Mouse (Mus musculus) heart, postnatal 14 days (tissue): ENCODE measurements at regions not wholly inside any gene's neighbourhood (a gene's known extent, or its start where the extent isn't known, plus 50 kb on each side); places are given as distances from the start of the nearest gene placed in this dataset.

ENCODE experiments used
- DNase-seq, 2 experiments: peaks; one replicate each; pipeline ENCODE4 v3.0.0; 2021 to 2022
- intact Hi-C: fragments of 180-260 bp; cut with DNase I; formaldehyde crosslinking; loops from one replicate; pipeline ENCODE4 v1.15.1; 2025

- no peak for DNase-seq
- intact Hi-C loops: no loop called here
Measured at GRCm38 (mm10) chr2:159012725-159013124, 218.1 kb downstream of the Dhx35 start.

DNA sequence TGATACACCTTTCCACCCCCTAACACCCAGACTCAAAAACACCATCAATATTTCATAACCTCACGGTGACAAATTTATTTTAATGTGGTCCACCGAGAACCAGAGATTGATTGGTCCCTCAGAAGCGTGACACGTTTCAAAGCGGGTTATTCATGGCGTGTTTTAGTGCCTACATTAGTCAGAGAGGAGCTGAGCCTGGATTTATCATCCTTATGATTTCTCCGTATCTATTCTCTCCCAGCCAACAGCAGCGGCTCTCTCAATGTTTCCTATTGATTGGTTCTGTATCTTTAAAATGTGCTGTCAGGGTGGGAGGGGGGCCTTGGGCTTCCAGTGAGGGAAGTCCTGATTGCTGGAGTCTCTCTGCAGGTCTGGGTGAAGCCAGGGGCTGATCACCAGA is 219.9 kb downstream of the Dhx35 start:
- intact Hi-C loops: no loop called here
- no peak for DNase-seq

- intact Hi-C loops: no loop called here
- peak in 1 of 2 experiments; percentile 3 for DNase-seq
Measured at GRCm38 (mm10) chr2:159019921-159020534, 225.4 kb downstream of the Dhx35 start.

DNA sequence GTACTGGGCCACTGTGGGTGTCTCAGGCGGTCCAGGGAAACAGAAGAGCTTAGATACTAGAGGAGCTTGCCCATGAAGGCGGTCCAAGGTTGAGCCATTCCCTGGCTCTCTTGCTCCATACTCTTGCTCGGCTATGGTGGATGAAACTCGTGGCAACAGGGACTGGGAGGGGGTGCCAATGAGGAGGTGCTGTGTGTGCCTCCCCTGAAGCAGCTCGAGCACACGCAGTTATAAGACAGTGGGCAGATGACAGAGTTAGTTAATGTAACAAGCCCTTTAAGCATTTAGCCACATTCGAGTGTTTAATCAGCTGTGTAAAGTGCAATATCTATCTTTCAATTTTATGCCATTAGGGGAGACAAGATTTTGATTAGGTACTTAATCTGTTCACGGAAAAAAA is 237.5 kb downstream of the Dhx35 start:
- DNase-seq: no peak
- intact Hi-C loops: no loop called here

DNA sequence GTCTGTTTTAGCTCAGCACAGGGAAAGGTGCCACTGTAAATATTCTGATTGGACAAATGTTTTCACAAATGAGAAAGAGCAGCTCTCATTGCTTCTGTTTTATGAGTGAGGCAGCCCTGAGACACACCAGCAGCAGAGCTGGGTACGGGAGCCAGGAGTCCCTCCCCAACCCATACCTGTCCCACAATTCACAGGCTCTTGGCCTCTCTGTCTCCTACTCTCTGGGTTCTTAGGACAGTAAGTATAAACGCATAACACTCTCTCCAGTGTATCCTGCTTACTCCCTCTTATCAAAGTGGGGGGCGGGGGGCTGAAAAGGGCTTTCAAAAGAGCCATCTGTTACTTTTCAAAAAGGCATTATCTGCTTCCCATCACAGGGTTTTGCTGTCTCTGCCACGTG is 245.3 kb downstream of the Dhx35 start:
- intact Hi-C loops: no loop called here
- no peak for DNase-seq

- peak; percentile 12 to 16 for DNase-seq
- intact Hi-C loops: loop anchor here (2.0 to 10.0 kb wide), 4 partner anchors 109 to 1525 kb away; partner anchors contain the start of gene Mafb
Measured at GRCm38 (mm10) chr2:159053534-159053933, 258.9 kb downstream of the Dhx35 start.

DNA sequence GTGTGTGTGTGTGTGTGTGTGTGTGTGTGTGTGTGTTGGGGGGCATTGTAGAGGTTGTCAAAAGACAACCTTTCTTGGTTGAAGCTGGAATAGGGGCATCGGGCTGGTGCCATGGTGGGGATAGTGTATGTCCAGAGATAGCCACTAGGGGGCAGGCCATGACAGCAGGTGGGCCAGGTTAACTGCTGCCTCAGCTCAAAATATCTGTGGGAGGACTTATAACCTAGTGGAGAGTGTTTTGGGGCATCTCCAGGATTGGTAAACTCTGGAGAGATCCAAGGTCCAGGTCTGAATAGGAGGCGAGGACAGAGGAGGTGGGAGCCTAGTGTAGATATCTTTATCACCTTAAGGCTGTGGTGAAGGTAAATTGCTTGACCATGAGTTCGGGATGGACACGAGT is 259.3 kb downstream of the Dhx35 start:
- intact Hi-C loops: loop anchor here (2.0 to 10.0 kb wide), 4 partner anchors 108 to 1525 kb away; partner anchors contain the start of gene Mafb
- peak; percentile 62 to 75 for DNase-seq

- peak in 1 of 2 experiments; percentile 13 for DNase-seq
- intact Hi-C loops: loop anchor here (5.0 to 10.0 kb wide), 3 partner anchors 108 to 1313 kb away; partner anchors contain the start of gene Mafb
Measured at GRCm38 (mm10) chr2:159054451-159054850, 259.8 kb downstream of the Dhx35 start.

GRCm38 (mm10) chr2:159055780-159056179 is 261.2 kb downstream of the Dhx35 start:
- intact Hi-C loops: loop anchor here (5.0 to 10.0 kb wide), 3 partner anchors 143 to 1537 kb away; no protein-coding TSS in a partner anchor
- DNase-seq: no peak

DNA sequence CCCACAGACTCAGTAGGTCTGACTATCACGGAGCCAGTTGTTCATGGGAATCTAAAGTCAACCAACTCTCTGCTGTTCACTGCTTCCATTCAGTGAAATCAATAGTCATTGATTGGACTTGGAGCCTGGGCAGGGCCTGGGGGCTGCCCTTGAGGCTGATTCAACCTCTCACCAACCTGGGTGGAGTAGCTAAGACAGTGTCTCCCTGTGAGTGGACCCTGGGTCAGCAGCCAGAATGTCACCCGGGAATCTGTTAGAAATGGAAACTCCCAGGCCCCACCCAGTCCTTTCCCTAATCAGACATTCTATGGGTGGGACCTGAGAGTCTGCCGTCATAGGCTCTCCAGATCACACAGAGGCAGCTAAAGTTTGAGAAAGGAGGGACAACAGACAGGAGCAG is 262.4 kb downstream of the Dhx35 start:
- intact Hi-C loops: loop anchor here (5.0 to 10.0 kb wide), 3 partner anchors 145 to 1535 kb away; no protein-coding TSS in a partner anchor
- DNase-seq: no peak

DNA sequence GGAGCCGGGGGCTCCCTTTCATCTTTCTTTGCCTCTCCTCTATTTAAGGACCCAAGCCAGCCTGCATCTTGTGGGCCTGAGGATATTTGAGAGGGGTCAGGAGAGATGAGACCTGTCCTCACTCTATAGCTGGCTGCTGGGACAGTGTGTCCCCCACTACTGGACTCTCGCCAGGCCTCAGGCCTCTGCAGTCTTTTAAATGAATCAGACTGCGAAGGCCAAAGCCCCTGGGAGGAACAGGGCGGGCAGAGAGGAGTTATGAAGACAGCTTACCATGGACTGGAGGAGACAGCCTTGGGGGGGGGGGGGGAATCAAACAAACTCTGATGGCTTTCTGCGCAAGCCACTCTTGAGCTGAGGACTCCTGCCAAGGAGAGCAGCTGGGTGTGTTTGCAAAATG is 262.9 kb downstream of the Dhx35 start:
- intact Hi-C loops: loop anchor here (5.0 to 10.0 kb wide), 3 partner anchors 145 to 1535 kb away; no protein-coding TSS in a partner anchor

DNA sequence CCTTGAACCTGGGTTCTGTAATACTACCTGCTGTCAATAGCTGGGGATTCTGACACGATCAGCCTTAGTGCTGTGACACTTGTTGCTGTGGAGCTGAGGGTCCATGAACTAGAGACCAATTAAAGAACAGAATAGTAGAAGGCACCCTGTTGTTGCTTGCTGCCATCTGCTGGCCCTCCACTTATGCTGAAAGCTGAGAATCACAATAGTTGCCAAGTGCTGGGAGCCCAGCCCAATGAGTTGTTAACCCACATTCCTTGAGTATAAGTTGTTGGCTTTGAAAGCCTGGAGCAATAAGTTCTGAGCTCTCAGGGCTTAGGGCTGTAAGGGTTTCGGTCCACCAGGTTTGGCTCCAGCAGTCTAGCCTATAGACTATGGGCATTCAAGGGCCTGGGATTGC is 267.7 kb downstream of the Dhx35 start:
- peak; percentile 15 to 26 for DNase-seq
- intact Hi-C loops: no loop called here

More for the DNA sequence above, 262.9 kb downstream of the Dhx35 start:
- DNase-seq: peak; percentile 12 to 14

DNA sequence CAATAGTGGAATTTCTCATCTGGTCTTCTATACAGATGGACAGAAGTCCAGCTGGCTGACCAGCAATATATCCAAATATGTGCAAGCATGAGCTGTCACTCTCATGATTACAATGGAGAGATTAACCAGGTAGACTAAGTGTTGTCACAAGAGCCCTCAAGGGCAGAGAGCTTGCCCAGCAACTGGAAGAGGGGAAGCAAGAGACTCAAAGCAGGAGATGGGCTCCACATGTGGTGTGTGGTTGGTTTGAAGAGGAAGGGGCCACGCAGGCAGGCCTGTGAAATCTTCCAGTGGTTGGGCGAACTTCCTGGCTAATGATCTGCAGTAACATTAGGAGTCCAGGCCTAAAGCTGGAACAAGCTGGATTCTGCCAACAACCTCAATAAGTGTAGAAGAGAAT is 268.1 kb downstream of the Dhx35 start:
- intact Hi-C loops: no loop called here
- no peak for DNase-seq

DNA sequence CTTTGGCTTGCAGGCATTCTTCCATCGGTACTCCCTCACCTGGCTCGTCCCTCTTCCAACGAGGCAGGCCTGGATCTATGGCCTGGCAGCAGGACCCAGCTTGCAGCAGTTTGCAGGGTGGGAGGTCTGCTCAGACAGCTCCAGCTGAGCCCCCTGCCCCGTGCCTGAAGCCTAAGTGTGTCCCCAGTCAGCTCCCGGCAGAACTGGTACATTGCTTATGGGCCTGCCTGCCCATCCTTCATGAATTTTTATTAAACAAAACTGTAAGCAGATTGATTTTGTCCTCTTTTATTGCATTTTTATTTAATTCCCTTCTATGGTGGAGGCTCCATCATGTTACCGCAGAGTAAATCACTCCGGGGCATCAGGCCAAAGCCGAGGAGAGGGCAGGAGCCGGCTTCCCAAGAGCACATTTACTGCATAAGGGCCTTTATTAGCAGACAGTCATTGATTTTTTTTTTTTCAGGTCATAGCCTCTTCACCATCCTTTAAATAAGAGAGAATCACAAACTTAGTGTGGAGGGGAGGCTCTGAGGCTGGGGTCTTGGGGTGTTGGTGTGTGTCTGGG is 269.9 kb downstream of the Dhx35 start:
- intact Hi-C loops: no loop called here
- no peak for DNase-seq

DNA sequence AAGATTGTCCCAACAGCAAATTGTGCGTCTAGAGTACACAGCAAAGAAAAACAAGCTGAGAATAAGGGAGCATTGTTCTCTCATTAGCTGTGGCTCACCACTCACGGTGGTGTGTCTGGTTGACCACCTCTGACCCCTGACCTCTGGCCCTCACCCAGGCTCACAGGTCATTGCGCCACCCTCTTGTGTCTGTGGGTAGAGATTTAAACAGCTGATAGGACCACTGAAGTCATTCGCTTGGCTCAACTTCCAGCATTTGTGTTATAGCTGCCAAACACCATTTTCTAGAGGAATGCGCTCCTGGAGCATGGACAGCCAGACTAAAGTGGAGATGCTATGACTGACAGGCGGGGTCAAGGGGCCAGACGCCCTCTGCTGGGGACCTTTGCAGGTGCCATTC is 272.9 kb downstream of the Dhx35 start:
- DNase-seq: no peak
- intact Hi-C loops: no loop called here

GRCm38 (mm10) chr2:159068303-159069020 is 273.9 kb downstream of the Dhx35 start:
- DNase-seq: no peak
- intact Hi-C loops: no loop called here

DNA sequence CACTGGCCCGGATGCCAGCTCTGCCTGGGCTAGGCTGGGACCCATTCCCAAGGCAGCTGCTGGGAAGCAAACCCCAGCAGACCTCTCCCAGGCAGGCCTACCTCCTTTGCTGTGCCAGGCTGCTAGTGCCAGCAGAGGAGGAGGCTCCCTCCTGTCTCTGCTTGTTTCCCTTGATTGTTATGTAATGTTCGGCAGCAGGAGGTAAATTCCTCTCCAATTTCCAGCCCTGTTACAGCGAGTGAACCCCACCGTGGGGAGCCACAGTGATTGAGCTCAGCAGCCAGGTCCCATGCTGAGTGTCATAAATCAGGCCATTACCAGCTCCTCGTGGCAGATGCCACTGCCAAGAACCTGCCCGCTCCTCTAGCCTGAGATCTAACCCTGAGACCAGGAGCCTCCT is 274.6 kb downstream of the Dhx35 start:
- no peak for DNase-seq
- intact Hi-C loops: no loop called here

- no peak for DNase-seq
- intact Hi-C loops: no loop called here
Measured at GRCm38 (mm10) chr2:159072997-159073690, 278.5 kb downstream of the Dhx35 start.

GRCm38 (mm10) chr2:159079836-159080235 is 285.2 kb downstream of the Dhx35 start:
- DNase-seq: no peak
- intact Hi-C loops: no loop called here

- no peak for DNase-seq
- intact Hi-C loops: no loop called here
Measured at GRCm38 (mm10) chr2:159080784-159081544, 286.4 kb downstream of the Dhx35 start.
